Mouse (Mus musculus): ENCODE results near the gene Haus2.

The Haus2 gene

GRCm38 (mm10) chr2:120616279-120617163, 7.3 kb downstream of the Haus2 start:
- DNase-seq (ENCODE audit: low read depth): no peak

GRCm38 (mm10) chr2:120619538-120619937, 10.4 kb downstream of the Haus2 start:
- no peak for DNase-seq (ENCODE audit: low read depth)

GRCm38 (mm10) chr2:120622920-120623319, 13.7 kb downstream of the Haus2 start:
- DNase-seq (ENCODE audit: low read depth): no peak

- DNase-seq (ENCODE audit: low read depth): no peak
Observed at GRCm38 (mm10) chr2:120628076-120628865, 19.1 kb downstream of the Haus2 start.

- peak; percentile 99 for DNase-seq (ENCODE audit: low read depth)
Observed at GRCm38 (mm10) chr2:120628886-120629735, 19.9 kb downstream of the Haus2 start, which contains the start of gene Stard9. Gene Stard9 (plus strand): TSS chr2:120629121.

- DNase-seq (ENCODE audit: low read depth): no peak
Observed at GRCm38 (mm10) chr2:120630246-120630645, 21.1 kb downstream of the Haus2 start.

GRCm38 (mm10) chr2:120630655-120631054, 21.5 kb downstream of the Haus2 start:
- no peak for DNase-seq (ENCODE audit: low read depth)

GRCm38 (mm10) chr2:120631521-120631920, 22.3 kb downstream of the Haus2 start:
- DNase-seq (ENCODE audit: low read depth): peak; percentile 55

- DNase-seq (ENCODE audit: low read depth): no peak
Observed at GRCm38 (mm10) chr2:120631957-120632356, 22.8 kb downstream of the Haus2 start.

- DNase-seq (ENCODE audit: low read depth): no peak
Observed at GRCm38 (mm10) chr2:120640835-120641234, 31.7 kb downstream of the Haus2 start.

GRCm38 (mm10) chr2:120643836-120644235, 34.7 kb downstream of the Haus2 start:
- no peak for DNase-seq (ENCODE audit: low read depth)

- no peak for DNase-seq (ENCODE audit: low read depth)
Observed at GRCm38 (mm10) chr2:120646777-120647176, 37.6 kb downstream of the Haus2 start.

- no peak for DNase-seq (ENCODE audit: low read depth)
Observed at GRCm38 (mm10) chr2:120652256-120652924, 43.2 kb downstream of the Haus2 start.

- no peak for DNase-seq (ENCODE audit: low read depth)
Observed at GRCm38 (mm10) chr2:120652925-120653284, 43.7 kb downstream of the Haus2 start.

- DNase-seq (ENCODE audit: low read depth): no peak
Observed at GRCm38 (mm10) chr2:120654693-120655092, 45.5 kb downstream of the Haus2 start.

- no peak for DNase-seq (ENCODE audit: low read depth)
Observed at GRCm38 (mm10) chr2:120655905-120656304, 46.7 kb downstream of the Haus2 start.

GRCm38 (mm10) chr2:120656711-120657110, 47.5 kb downstream of the Haus2 start:
- no peak for DNase-seq (ENCODE audit: low read depth)

- no peak for DNase-seq (ENCODE audit: low read depth)
Observed at GRCm38 (mm10) chr2:120658486-120658885, 49.3 kb downstream of the Haus2 start.

GRCm38 (mm10) chr2:120659318-120659717, 50.1 kb downstream of the Haus2 start:
- DNase-seq (ENCODE audit: low read depth): no peak

- peak; percentile 67 for DNase-seq (ENCODE audit: low read depth)
Observed at GRCm38 (mm10) chr2:120660486-120661078, 51.4 kb downstream of the Haus2 start.

GRCm38 (mm10) chr2:120662766-120663165, 53.6 kb downstream of the Haus2 start:
- no peak for DNase-seq (ENCODE audit: low read depth)

Data from c-Kit-positive CD71-positive TER-119-negative erythroid progenitor cells, embryonic 14.5 days (primary cell).